In the genomic region with DNA sequence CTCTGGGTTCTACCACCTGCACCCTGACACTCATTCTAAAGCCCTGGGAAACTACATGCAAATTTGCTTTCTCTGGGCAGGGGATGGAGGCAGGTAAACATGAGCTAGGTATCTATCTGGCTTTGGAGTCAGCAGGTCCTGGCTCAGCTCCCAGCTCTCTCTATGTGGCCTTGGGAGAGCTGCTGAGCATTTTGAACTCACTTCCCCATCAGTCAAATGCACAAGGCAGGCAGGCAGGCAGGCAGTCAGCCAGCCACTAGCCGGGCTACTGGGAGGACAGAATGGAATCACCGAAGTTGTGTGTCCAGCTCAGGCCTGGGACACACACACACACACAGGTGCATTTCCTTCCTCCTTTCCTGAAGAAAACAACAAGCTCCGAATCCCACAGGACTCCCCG, we compare ENCODE assay signal across 10 mouse cellular contexts. TPM values are rescaled to one million over a fixed set of nuclear protein-coding genes. Genes with fewer than 3 reads are reported as not detected.
DNase-seq lines count a peak whose midpoint lies in the region; TF ChIP-seq lines count a peak whose summit lies in the region.
"Had no signal": no experiment of that assay in that cellular context is flagged by ENCODE, and none has a peak within 500 bp of the region (broad histone marks: within the 10 kb centered on the region; RNA-seq: fewer than 3 reads in every experiment).

No protein-coding gene starts in this region.

- no peak for DNase-seq in heart, embryonic 10.5 days (ENCODE audit: low spot score)
- no peak for DNase-seq in heart, postnatal 14 days
- DNase-seq in ovary, adult 18-20 months (ENCODE audit: low spot score) = peak; percentile 43
- DNase-seq in ovary, postnatal 10 days (ENCODE audit: low spot score) = no peak
- DNase-seq in cerebellum, postnatal 25 days = peak; percentile 60 to 72
- peak; percentile 71 to 75 for DNase-seq in kidney, postnatal 36 days
- no peak for DNase-seq in thymus, postnatal 14 days
- DNase-seq in thymus, adult 2 months = no peak
- DNase-seq: gastrocnemius, postnatal 14 days; heart, postnatal 36 days had no signal

- peaks cover 4% of the 10 kb centered on the region; the same call in 1 of the 2 replicates for H3K36me3 ChIP-seq in heart, embryonic 10.5 days
- no peaks in the 10 kb centered on the region for H3K36me3 ChIP-seq in thymus, adult 2 months (ENCODE audit: control insufficient read depth, insufficient read depth, low read length)

- H3K9me3 ChIP-seq in heart, embryonic 10.5 days = no peaks in the 10 kb centered on the region

- 69% methylated on average over 4 of the region's 4 CpGs for WGBS in heart, embryonic 10.5 days
- 80% methylated on average over 4 of the region's 4 CpGs for WGBS in thymus, adult 2 months

- peak overlapping the region; percentile 87 for H3K27ac ChIP-seq in heart, embryonic 10.5 days
- H3K27ac ChIP-seq in thymus, adult 2 months (ENCODE audit: control insufficient read depth, insufficient read depth, low read length) = no peak overlapping the region

- intact Hi-C loops in heart, postnatal 14 days (cut with DNase I) = no loop called here

- H3K4me3 ChIP-seq in heart, embryonic 10.5 days = no peak overlapping the region
- H3K4me3 ChIP-seq in thymus, adult 2 months (ENCODE audit: control insufficient read depth, insufficient read depth, low read length) = no peak overlapping the region

- no peak for TF ChIP-seq CTCF in thymus, adult 2 months (IDR thresholded peaks at IDR 0.05; ENCODE audit: borderline replicate concordance, control insufficient read depth, extremely low read depth, insufficient read depth, low read length, poor library complexity)

- no peak for TF ChIP-seq POLR2A in thymus, adult 2 months (IDR thresholded peaks at IDR 0.05; ENCODE audit: control insufficient read depth, extremely low read depth, insufficient read depth, low read length, poor library complexity)

- H3K27me3 ChIP-seq in heart, embryonic 10.5 days (ENCODE audit: insufficient read depth, poor library complexity, severe bottlenecking) = no peaks in the 10 kb centered on the region
- H3K27me3 ChIP-seq in thymus, adult 2 months (ENCODE audit: control insufficient read depth, insufficient read depth, low read length) = no peaks in the 10 kb centered on the region

- peaks cover 74% of the 10 kb centered on the region for H3K4me1 ChIP-seq in heart, embryonic 10.5 days
- H3K4me1 ChIP-seq in thymus, adult 2 months (replicated peaks; ENCODE audit: control insufficient read depth, insufficient read depth, low read length) = peaks cover 27% of the 10 kb centered on the region

RNA-seq across cellular contexts. Expression of a gene that starts 58.6 kb away (rescaled TPM):
- 15.2 and 20.0 TPM in 2 replicates for polyA plus RNA-seq in heart, embryonic 10.5 days (2016; fragmentation: Nextera tagmentation; extraction: Ambion mirVana)
- total RNA-seq in heart, postnatal 14 days (2021) = 10 to 100 TPM; 13.2 to 14.8 TPM
- polyA plus RNA-seq in thymus, adult 2 months (2012; rRNA removed) = 63.4 and 70.9 TPM in 2 replicates

Comparison
In these comparisons a context has a peak if more than half of its experiments do, and no peak if none do; other contexts are left out.
1. DNase-seq: peak in ovary, adult 18-20 months (single experiment), cerebellum, postnatal 25 days (2 of 2) and kidney, postnatal 36 days (2 of 2); none in heart, embryonic 10.5 days (single experiment), heart, postnatal 14 days (0 of 2), ovary, postnatal 10 days (single experiment), thymus, postnatal 14 days (single experiment) and thymus, adult 2 months (single experiment).